Mouse (Mus musculus): ENCODE measurements around the gene Atp5s.

Gene Atp5s

DNA sequence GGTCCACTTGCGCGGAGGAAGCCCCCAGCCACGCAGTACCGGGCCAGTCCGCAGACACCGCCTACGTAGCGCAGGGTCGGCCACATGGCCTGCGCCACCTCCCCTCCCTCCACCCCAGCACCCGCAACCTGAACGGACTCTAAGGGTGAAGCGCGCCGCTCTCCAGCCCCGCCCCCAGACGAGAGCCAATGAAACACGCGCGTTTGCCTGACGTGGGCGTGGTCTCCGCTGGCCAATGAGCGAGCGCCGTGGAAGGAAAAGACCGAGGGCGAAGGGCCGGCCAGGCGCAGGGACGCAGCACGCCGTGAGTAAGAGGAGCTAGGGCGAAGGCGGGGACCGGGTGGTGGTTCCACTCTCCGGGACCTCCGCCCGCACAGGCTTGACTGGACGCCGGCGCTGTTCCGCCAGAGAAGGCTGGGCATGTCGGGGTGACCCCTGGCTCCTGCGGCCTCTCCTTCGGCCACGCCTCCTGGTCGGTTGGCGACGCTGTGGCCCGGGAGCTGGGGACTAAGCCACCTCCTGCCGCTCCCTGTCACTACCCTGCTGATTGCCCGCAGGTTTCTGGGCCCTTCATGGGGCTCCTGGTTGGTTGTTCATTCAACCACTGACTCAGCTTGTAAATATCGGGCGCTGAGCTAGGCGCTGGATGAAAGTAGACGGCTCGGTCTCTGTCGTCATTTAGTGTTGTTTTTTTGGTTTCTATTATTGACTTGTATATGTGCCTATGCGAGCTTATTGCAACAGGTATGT is at the start of gene Atp5s, which contains the start of gene L2hgdh:
Atp5s (plus strand) TSS at position 240 of the 750 bp plus-strand sequence.
L2hgdh (minus strand) TSS at position 163 of the 750 bp plus-strand sequence.
- DNase-seq, result peak; percentile 95

DNA sequence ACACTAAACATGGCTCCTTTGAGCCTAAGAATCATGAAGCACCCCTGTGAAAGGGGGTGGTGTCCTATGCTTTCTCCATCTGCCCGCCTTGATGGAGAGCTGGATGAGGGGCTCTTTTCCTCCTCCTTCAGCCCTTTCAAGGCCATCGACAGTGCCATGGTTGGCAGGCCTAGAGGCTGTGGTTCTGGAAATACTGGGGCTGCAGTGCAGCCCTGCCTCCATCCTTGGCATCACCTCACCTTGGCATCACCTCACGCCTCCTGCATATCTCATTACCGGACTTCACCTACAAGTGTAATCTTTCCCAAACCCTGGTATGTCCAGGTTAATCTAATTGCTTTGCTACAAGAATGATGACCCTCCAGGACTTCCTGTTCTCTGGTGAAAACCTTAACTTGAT is 48.6 kb upstream of the Atp5s start:
- DNase-seq, result no peak

DNA sequence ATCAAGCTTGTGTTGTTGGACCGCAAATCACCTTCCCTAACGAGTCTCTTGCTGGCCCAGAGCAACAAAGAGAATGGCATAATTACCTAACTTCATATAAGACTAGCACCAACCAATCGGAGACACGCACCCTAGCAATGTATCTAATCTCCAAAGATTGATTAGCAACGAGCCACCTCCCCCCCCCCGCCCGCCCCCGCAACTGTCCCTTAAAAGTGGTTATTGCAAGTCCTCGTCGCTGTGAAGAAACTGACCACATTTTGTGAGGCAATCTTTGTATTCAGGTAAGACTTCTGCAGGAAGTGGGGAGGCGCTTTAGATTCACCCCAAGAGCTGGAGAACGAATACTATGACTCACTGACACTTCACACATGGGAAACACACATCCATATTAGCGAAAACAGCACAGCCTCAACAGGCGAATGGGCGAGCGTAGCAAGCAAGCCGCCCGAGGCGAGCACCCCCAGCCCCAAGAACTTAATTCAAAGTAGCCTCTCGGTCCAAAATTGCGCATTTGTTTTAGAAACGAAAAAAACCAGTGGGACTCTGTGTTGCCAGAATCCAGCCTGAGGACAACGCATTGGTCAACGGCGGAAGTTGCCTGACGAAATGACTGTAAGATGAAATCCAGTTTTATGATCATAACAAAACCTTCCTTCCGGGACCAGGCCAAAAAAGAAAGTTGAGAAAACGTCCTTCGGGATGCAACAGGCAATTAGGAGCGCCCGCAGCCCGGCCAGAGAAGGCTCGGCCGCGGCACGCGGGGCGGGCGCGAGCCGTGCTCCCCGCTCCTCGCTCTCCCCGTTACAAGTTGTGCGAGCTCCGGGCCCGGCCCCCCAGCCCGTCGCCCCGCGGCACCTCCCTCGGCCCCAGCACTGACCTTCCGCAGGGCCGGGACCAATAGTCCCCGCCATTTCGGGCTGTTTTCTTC is 43.9 kb upstream of the Atp5s start:
- peak; percentile 11 for DNase-seq

DNA sequence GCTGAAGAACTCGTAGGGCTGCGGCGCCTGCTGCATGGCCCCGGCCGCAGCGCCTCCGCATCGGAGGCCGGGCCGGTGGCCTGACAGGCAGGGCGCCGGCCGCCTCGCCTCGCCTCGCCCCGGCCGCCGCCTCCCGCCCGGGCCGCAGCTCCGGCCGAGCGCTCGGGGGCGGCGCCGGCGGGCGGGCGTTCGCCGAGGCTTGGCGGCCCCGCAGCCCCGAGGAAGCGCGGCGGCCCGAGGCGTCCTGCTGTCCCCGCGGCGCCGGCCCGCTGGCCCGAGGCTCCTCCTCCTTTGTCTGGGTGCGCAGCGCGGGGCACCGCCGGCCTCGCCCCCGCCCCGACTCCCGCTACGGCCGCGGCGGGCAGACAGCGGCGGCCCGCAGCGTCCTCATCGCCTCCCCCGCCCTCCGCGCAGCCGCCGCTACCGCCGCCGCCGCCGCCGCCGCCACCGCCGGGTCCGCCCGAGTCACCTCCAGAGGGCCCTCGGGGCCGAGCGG is 43.1 kb upstream of the Atp5s start, which contains the start of gene Sos2:
Sos2 (minus strand) TSS at position 287 of the 496 bp plus-strand sequence.
- peak; percentile 40 for DNase-seq

DNA sequence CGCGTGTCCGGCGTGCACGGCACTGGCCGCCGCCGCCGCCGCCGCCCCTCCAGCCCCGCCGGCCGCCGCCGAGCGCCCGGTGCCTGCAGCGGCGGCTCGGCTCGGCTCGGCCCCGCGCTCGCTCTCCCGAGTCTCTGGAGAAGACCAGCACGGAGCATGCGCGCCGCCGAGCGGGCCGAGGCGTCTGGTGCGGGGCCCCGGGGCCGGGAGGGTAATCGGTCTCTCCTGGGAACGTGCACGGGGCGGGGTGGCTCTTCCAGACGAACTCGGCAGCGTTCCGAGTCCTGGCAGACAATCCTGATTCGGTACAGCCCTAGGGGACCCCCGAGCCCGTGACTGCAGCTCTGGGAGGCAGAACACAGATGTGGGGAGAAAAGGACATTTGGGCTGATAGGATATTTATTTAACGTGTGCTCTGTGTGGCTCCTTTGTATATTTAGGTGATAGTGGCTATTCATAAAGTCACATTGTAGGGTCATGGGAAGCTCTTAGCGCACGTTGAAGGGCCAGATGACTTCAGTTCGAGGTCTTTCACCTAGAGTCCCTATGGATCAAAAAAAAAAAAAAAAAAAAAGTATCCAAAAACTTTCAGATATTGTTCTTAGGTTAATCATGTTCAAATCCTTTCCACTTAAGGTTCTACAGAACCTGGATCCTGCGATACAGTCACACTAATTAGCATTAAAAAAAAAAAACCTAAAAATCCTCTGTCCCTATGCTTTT is 42.5 kb upstream of the Atp5s start:
- DNase-seq, result peak; percentile 68

DNA sequence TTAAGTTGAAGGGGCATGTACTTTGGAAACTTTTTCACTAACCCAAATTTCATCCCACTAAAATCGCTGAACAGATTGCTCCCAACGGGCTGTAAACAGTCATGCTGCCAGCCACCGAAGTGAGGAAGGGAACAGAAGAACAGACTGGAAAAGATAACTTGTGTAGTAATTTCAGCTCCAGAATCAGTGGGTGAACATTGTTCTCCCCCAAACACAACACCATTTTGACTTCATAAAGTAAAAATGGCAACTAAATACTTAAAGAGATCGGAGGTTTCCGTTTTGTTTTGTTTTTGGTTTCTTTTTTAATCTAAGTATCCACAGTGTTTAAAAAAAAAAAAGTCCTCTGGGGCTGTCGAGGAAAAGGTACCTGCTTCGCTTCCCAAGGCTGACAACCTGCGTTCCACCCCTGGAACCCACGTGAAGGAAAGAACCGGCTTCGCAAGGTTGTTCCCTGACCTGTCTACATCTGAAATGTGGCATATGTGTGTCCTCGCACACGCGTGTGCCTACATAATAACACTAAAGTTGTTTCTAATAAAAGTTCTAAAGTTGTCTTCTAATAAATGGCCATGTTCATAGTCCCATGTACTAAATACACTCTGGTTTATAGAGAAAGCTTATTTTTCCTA is 41.8 kb upstream of the Atp5s start:
- no peak for DNase-seq

DNA sequence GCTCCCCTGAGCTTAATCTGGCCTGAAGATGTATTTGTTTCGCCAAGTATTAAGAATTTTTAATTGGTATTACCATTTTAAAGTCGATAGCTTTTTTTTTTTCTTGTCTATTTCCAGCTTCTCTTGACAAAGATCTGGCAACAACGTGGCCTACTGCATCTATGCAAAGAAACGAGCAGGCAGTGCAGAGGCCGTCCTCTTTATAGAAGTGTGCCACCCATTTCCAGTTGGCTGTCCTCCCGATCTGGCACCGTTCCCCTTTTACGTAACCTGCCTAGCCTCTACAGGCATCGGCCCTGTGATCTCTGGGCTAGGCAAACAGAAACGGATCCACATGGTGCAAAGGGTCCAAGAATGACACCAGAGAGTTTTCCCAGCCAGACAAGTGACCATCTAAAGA is 41.2 kb upstream of the Atp5s start:
- DNase-seq, result peak; percentile 73

DNA sequence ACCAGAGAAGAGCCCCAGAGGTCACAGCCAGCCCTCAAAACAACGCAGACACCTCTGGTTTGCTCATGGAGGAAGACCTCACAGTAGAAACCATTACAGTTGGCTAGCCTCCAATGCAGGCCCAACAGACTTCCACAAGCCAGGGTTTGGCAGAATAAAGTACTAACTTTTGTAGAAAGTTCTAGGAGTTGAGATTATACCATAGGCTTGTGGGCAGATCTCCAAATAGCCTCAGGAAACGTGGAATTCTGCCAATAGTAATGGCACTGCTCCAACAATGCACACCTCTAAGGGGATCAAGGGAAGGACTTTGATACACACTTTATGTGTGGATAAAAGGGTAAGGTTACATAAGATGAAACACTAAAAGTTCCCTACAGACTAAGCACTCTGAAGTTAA is 36.4 kb upstream of the Atp5s start:
- no peak for DNase-seq

DNA sequence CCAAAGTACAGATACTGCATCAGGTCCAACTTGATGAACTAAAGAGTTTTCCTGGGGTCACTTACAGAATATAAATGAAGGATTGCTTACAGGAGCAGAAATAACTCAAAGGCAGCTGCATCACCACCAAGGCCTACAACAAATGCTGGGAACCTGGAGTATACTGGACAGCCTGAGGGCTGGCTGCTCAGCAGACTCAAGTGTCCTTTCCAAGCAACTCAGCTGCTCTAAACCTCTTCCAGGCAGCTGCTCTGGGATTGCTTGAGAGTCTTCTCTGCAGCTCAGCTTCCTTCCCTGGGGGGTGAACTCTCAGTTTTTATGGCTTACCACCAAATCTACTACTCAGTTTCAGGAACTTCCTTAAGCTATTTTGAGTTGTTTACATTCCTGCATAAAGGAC is 35.7 kb upstream of the Atp5s start:
- no peak for DNase-seq

DNA sequence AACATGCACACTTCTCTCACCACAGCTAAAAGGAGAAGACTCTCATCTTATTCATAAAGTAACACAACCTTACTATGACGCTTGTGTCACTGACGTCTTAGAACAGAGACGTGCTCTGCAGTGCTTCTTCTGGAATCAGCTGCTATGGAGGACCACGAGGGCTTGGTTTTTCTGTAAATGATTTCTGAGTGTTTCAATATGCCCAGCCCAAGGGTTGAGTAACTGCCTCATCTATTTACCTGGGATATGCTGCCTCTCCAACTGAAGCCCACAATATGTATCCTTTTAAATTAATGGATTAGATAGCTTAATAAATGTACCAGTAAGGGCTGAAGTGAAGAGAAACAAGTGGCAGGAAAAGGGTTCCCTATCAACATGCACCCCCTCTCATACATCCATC is 34.0 kb upstream of the Atp5s start:
- DNase-seq, result no peak

DNA sequence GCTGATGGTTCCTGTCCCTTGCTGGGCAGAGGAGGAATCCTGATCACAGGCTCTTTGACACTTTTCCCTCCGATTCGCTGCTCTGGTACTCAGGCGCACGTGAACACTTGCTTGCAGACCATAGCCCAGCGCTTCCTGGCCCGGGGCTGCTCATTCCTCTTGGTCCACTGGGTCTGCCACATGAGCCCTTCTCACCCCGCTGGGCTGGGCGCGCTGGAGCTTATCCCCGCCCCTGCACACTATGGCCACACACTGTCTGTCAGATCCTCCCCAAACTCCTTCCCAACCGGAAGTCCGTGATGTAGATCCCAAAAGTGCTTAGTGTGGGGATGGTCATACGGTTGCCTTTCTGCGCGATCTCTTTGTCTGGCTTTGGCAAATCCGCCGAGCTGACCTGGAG is 31.3 kb upstream of the Atp5s start:
- no peak for DNase-seq

DNA sequence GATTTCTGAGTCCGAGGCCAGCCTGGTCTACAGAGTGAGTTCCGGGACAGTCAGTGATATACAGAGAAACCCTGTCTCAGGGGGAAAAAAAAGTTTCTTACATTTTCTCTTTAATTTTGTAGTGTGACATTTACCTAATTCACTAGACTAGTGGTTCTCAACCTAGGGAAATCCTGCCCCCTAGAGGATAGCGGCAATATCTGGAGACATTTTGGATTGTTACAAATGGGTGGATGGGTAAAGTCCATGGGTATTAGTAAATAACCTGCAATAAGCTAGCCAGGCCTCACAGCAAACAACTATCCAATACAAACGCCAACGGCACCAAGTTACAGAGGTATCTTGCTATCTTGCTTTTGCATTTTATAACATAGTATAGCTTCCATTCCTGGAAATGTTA is 28.0 kb upstream of the Atp5s start:
- DNase-seq, result no peak

DNA sequence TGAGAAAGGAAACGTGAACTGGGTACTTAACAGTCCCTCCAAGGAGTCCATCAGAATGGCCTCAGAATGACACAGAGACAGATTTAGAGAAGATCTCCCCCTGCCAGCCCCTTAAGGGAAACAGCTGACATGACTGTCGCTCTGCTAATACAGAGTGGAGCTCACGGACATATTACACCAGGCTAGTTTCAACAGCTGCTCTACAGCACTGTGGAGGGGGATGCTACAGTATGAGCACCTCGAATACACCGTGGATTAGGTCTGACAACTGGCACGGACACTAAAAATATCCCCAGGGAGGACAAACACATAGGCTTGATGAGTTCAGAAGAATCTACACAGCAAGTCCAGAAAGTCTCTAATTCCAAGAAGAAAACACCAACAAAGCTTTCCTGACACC is 26.4 kb upstream of the Atp5s start:
- no peak for DNase-seq

DNA sequence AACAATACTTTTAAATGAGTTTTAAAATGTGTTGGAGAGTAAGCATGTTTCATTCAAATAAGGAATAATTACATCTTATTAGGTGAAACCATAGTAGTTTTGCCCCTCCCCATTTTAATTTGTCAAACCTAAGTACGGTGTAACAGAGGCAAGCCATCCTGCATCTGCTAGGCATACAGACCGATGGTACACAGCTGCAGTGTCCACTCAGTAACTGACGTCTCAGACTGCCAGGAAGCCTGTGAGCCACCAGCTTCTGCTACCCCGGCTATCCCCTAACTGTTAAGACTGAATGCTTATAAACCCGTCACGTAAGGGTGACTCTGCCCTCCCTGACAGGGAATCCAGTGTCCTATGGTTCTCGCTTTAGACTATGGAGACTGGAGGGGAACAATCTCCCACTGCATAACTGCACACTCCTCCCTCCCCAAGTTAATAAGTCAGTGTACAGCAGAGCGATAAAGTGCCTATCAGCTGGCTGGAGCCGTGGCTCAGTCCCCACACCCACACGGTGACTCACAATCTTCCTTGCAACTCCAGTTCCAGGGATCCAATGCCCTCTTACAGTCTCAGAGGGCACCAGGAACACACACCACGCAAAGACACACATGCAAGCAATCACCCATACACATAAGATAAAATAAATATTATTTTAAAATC is 19.8 kb upstream of the Atp5s start:
- no peak for DNase-seq

DNA sequence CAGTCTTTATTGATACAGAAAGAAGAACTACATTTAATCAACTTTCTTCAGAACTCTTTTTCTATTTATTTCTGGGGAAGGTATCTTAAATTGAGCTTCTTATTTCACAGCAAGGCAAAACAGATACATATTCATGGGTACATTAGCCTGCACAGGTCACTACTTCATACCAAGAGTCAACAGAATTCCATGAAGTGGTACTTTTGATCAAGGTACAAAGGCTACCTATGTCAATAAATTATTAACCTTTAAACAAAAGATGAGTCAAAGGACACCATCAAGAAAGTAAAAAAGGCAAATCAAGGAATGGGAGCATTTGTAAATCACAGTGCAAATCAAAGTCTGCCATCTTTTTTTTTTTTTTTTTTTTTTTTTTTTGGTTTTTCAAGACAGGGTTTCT is 11.1 kb upstream of the Atp5s start:
- DNase-seq, result no peak

DNA sequence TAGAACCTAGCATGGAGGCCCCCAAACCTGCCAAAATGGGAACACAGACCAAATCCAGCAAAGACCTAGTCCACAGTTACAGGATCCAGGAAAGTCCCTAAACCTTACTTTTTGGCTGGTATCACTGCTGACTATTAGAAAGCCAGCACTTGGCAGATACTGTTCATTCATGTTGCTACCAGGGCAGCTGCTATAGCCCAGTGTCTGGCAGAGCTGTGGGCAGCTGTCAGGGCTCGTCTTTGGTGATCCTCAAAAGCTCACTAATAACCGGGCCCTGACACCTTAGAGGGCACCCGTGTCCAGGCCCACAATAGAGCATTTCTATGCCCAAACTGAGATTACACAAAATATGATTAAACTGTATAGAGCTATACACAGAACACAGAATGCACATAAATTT is 1.9 kb upstream of the Atp5s start:
- no peak for DNase-seq

DNA sequence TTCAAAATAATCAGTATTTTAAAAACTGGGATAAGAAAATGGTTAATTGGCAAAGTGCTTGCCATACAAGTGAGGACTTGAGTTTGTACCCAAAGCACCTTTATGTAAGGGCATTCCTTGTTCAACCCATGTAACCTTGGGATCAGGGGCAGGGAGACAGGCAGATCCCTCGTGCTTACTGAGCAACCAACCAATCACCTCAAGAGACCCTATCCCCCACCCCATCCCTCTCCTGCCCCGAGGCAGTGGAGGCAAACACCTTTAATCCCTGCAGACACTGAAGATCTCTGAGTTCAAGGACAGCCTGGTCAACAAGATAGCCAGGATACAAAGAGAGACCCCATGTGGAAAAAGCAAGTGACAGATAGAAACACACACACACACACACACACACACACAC is 1.4 kb upstream of the Atp5s start:
- no peak for DNase-seq

DNA sequence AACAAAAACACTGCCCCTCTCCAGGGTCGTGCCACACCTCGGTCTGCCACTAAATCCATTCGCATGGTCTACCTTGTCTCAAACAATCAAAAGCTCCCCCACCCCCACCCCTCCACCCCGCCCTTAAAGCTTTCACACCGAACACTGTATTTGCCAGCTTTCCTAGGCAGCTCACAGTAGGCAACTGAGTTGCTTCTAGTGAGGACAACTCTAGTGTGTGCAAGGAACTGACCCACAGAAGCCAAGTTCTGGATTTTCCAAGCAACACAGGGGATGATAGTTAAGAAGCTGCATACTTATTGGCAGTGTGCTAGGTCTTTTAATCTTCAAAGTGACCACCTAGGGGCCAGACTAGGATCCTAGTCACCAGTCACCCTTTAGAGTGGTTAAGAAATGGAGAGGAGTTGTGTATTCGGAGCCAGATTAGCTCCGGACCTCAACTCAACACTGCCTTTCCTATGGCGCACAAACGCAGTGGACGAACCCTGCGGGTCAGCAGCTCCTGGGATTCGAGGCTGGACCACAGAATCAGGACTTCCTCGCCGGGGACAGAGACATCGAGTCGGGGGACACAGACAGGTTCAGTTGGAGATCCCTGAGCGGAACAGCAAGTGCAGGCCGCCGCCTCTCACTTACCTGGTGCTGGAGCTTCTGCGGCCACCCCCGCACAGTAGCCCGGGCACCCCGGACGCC is 586 bp upstream of the Atp5s start:
- DNase-seq, result no peak

DNA sequence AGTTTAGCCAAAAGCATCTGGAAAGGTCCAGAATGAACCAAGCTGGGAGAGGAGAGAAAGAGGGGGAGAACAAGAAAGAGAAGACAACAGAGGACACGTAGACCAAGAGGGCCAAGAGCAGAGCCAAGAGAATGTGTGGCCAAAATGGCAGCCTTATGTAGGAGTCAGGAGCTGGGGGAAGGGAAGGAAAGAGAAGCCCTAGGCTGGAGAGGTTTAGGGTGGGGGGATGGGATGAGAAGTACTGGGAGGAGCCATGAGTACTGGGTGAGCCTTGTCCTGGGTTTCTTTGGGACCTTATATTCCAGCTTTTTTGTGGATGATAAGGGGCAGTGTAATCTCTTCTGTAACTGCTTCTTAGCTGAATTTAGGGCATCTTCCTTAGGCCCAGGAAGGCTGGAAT is 4.5 kb downstream of the Atp5s start:
- no peak for DNase-seq

DNA sequence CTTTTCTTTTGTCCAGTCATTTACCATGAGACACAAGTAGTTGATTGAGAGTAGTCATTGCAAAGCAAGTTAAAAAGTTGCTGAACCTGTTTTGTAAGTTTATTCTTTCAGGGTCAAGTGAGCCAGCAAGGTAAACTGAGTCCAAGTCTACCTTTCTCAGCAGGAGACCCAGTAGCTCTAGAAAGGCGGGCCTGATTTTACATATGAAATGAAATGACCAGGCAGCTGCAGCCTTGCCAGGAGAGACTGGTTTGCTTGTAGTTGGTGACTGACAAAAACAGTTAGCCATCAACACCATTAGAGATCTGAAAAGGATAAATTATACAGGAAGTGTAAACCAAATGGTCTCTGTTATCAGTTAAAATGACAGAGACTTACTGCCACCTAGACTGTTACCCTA is 5.6 kb downstream of the Atp5s start:
- no peak for DNase-seq

DNA sequence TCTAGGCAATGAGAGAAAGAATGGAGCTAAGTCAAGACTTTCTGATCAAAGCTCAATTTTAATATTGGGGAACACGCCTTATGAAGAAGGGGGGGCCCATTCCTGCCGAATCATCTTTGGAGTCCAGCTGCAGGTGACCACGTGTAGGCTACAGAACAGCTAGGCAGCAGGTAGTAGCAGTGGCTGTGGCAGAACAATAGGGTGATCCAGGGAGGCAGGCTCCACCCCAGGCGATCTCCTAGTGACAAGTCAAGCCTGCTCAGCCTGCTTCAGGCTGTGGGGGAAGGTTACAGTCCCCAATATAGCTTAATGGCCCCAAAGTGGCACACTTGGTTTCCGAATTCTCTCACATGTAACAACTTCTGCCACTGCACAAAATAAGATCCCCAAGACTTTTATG is 7.5 kb downstream of the Atp5s start:
- DNase-seq, result no peak
